Mouse (Mus musculus) hindbrain, embryonic 15.5 days (tissue): Measurements from ENCODE around the gene Cnksr3. TPM values are rescaled to one million over a fixed set of nuclear protein-coding genes. Genes with fewer than 3 reads are reported as not detected.
A peak's percentile ranks its signal among the peaks of the same experiment; 100 is the strongest.

Experiments used
- ATAC-seq: fragments of 200-750 bp; cut with Nextera tagmentation; 2 replicates; pipeline ENCODE4 v1.8.0; 2017; ENCODE audit warnings: low read depth, moderate number of reproducible peaks, moderate TSS enrichment; ENCODE audit not compliant: low FRiP score
- H3K27ac ChIP-seq: fragments of 300-500 bp; sonication (generic); replicated peaks from 2 replicates; pipeline ENCODE4 v1.5.1; 2015; ENCODE audit warnings: mild to moderate bottlenecking, inconsistent platforms
- H3K27me3 ChIP-seq: fragments of 300-500 bp; sonication (generic); 2 replicates; pipeline ENCODE4 v1.6.1; 2015; ENCODE audit warnings: control low read depth, inconsistent platforms
- H3K36me3 ChIP-seq: fragments of 300-500 bp; sonication (generic); 2 replicates; pipeline ENCODE4 v1.6.1; 2015; ENCODE audit warnings: control low read depth, inconsistent platforms
- H3K4me1 ChIP-seq: fragments of 300-500 bp; sonication (generic); replicated peaks from 2 replicates; pipeline ENCODE4 v1.6.1; 2015; ENCODE audit warnings: control low read depth, inconsistent platforms
- H3K4me2 ChIP-seq: fragments of 300-500 bp; sonication (generic); 2 replicates; pipeline ENCODE4 v1.6.1; 2015; ENCODE audit warnings: moderate library complexity, mild to moderate bottlenecking, inconsistent platforms
- H3K4me3 ChIP-seq: fragments of 300-500 bp; sonication (generic); 2 replicates; pipeline ENCODE4 v1.5.1; 2015; ENCODE audit warnings: mild to moderate bottlenecking, inconsistent platforms
- H3K9ac ChIP-seq: fragments of 300-500 bp; sonication (generic); 2 replicates; pipeline ENCODE4 v1.6.1; 2015; ENCODE audit warnings: inconsistent platforms
- H3K9me3 ChIP-seq: fragments of 300-500 bp; sonication (generic); 2 replicates; pipeline ENCODE4 v1.6.1; 2016; ENCODE audit warnings: control low read depth, inconsistent platforms
- WGBS: fragments of 180-500 bp; shearing (Covaris S2); methylation state at CpG from one replicate; pipeline ENCODE4 v1.1.7; 2015; 5-methylcytosine and 5-hydroxymethylcytosine counted together
- polyA plus RNA-seq: library from polyadenylated mRNA; unstranded; fragments of >200 nt; fragmentation: Nextera tagmentation; extraction: Ambion mirVana; gene quantifications from 2 replicates; pipeline ENCODE4 v1.2.1, GENCODE M21; 2015

Cnksr3 gene
- polyA plus RNA-seq, 1 experiment from 2014 or later, result 3.6 TPM

GRCm38 (mm10) chr10:7070100-7070835 lies 141.8 kb downstream of the Cnksr3 start:
- no peak overlapping the region for H3K27ac ChIP-seq

GRCm38 (mm10) chr10:7069090-7069489 lies 142.9 kb downstream of the Cnksr3 start:
- no peak overlapping the region for H3K9ac ChIP-seq
- no peak overlapping the region for H3K4me2 ChIP-seq
- H3K9me3 ChIP-seq, result no peaks in the 10 kb centered on the region
- WGBS, result 90% methylated on average over 2 of the region's 2 CpGs
- H3K27ac ChIP-seq, result no peak overlapping the region
- H3K36me3 ChIP-seq, result no peaks in the 10 kb centered on the region
- no peaks in the 10 kb centered on the region for H3K27me3 ChIP-seq
- 0 out of 2 replicates have a peak, but pooled peaks cover 5% of the 10 kb centered on the region for H3K4me1 ChIP-seq
- no peak for ATAC-seq
- no peak overlapping the region for H3K4me3 ChIP-seq

More at GRCm38 (mm10) chr10:7070100-7070835, 141.8 kb downstream of the Cnksr3 start:
- Histone ChIP-seq H3K36me3 (no peaks in the 10 kb centered on the region), H3K4me2 (no peak overlapping the region), H3K9me3 (no peaks in the 10 kb centered on the region), H3K9ac (no peak overlapping the region), H3K27me3 (no peaks in the 10 kb centered on the region), H3K4me1 (0 out of 2 replicates have a peak, but pooled peaks cover 5% of the 10 kb centered on the region), H3K4me3 (no peak overlapping the region)
- 56% methylated on average over 8 of the region's 8 CpGs for WGBS
- ATAC-seq, result 0 out of 2 replicates have a peak, but pooled peaks have one; percentile 48

Other genes starting within 250 kb of the Cnksr3 start
- gene Ipcef1, start 159.8 kb downstream of the Cnksr3 start, polyA plus RNA-seq, result 1.6 and 1.8 TPM in 2 replicates